Mouse (Mus musculus): ENCODE data around the gene Tm4sf19.

- TF ChIP-seq POLR2A (IDR thresholded peaks at IDR 0.05; ENCODE audit: borderline replicate concordance, extremely low read depth, insufficient read depth, insufficient read length, poor library complexity, severe bottlenecking) (no peak), CTCF (IDR thresholded peaks at IDR 0.05; ENCODE audit: borderline replicate concordance, extremely low read depth, insufficient read depth, insufficient read length) (no peak)
Observed at GRCm38 (mm10) chr16:32434066-32434465, 33.8 kb downstream of the Tm4sf19 start.
